Mouse (Mus musculus) ovary, postnatal 10 days (tissue): Measurements from ENCODE around the gene Olfr376.

Source experiments
- DNase-seq: peaks from one replicate; pipeline ENCODE4 v3.0.0; 2022; ENCODE audit warnings: low spot score

Gene Olfr376

GRCm38 (mm10) chr11:73370946-73371345 lies at the start of gene Olfr376:
Olfr376 (plus strand) TSS chr11:73371246.
- no peak for DNase-seq

DNA sequence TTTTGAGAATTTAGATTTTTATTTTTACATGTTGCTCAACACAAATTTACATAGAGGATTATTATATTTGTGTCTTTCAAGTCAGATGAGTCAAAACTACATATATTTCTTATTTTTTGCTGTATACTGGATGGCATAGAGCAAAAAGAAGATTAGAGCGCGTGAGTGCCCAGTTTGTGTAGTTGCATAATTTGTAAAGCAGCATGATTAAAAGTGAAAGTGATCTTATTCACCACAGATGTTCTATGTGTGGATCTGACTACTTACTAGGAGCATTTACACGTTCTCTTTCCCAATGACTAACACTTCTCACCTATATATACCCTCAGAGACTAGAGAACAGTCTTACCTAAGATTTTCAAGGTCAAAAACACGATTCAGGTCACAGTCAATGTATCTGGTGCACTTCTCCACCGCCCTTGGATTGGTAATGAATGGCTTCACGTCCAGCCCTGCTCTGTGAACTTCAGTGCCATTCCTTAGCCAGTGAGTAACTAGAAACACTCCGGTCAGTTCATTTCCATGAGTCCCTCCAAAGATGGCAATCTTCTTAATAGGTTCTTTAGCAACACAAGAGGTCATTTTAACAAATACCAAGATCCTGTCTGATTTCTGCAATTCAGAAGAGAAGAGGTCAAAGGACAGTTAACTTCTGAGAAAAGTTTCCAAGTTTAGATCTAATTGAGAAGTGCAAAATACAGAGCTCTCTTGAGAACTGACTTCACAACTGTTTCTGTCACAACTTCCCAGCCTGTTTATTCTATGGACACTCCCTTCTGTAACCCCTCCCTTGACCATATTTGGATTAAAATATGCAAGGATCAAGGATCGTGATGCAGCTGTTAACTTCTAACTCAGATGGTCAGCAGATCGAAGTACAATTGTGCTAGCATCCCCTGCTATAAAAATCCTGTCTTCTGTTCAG lies 46.9 kb upstream of the Olfr376 start:
- no peak for DNase-seq

GRCm38 (mm10) chr11:73326485-73326886 lies 44.6 kb upstream of the Olfr376 start:
- no peak for DNase-seq

DNA sequence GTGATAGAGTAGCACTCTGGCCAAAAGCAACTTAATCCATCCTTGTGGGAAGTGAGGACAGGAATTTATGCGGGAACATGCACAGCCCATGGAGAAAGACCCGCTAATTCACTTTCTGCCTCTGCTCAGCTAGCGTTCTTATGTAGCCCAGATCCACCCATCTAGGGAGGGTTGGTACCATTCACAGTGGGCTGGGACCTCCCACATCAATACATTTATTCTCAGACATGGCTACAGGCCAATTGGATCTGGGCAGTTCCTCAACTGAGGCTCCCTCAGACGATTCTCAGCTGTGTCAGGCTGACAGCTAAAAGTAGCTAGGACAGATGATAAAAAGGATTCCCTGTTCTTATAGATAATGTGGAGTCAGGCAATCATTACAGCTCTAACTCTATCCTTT lies 43.7 kb upstream of the Olfr376 start:
- no peak for DNase-seq

DNA sequence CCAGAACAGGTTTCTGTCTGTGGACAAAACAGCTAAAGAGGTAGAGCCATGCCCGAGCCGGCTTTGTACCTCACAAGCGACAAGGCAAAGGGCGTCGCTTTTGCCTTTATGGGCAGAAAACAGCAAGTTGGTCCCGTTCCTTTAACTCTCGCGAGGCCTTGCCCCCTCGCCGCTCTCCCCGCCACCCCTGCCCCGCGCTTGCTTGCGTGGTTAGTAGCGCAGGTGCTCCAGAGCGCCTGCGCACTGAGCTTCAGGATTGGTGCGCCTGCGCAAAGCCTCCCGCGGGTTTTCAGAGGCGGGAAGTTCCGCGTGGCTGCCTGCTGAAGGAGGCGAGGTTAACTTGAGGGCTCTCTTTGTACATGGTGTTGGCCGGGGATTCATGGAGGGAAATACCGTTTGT lies 41.6 kb upstream of the Olfr376 start, which contains the start of the genes Aspa, Gm49340 and Spata22:
TSS of gene Aspa (minus strand) at position 155 of the 400 bp plus-strand sequence.
TSS of gene Gm49340 (plus strand) at position 300 of the 400 bp plus-strand sequence.
TSS of gene Spata22 (plus strand) at position 300 of the 400 bp plus-strand sequence.
- DNase-seq, result no peak

DNA sequence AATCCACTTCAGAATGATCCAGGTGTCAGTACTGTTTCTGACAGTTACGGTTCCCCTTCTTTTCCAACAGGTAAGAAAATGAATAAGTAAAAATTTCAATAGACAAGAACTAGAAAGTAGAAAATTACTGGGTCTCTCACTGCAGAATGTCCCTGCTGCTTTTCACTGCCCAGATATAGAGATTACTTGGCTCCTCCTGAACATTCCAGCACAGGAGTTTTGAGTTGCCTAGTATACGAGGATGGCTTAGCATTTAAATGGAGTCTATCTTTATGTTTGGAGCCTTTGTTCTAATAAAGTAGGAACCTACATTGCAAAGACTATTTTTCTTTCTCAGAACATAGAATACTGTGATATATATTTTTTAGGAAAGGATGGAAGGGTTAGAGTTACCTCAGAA lies 37.7 kb upstream of the Olfr376 start:
- DNase-seq, result no peak

GRCm38 (mm10) chr11:73336919-73337318 lies 34.1 kb upstream of the Olfr376 start:
- no peak for DNase-seq

- no peak for DNase-seq
Observed at GRCm38 (mm10) chr11:73350483-73350882, 20.6 kb upstream of the Olfr376 start, which contains the start of gene Olfr20. Olfr20 (plus strand) TSS chr11:73350783.

DNA sequence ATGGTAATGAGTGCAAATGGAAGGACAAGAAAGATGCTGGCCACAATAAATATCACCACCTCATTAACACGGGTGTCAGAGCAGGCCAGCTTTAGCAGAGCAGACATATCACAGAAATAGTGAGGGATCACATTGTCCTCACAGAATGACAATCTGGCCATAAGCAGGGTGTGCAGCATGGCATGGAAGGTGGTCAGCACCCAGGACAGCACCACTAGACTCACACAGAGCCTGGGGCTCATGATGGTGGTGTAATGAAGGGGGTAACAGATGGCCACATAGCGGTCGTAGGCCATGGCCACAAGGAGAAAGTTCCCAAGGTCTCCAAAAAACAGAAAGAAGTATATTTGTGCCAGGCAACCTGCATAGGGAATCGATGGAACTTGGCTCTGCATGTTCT lies 24.3 kb downstream of the Olfr376 start:
- DNase-seq, result no peak

DNA sequence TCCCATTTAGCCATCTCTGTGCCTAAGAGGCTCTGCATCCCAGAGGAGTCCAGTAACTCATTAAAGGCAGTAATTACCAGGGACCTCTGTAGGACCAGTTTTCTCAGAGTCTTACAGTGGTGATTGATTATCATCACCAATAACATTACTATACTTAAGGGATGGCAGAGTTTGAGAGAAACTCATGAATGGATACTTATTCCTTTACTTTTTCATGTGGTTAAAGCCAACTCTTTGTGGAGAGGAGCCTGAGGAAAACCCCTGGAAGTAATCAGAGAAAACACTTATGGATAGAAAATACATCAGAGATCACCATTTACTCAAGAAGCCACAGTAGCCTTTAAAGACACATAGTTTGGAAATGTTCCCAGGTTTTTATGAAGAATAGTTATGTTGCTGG lies 28.5 kb downstream of the Olfr376 start, which contains the start of gene Olfr1:
TSS of gene Olfr1 (minus strand) at position 101 of the 400 bp plus-strand sequence.
- no peak for DNase-seq
